Mouse (Mus musculus): ENCODE results near the gene Cd276. TPM values are rescaled to one million over a fixed set of nuclear protein-coding genes. Genes with fewer than 3 reads are reported as not detected.

Cd276 gene
- polyA plus RNA-seq, 1 experiment from 2014 or later: 10.7 TPM

GRCm38 (mm10) chr9:58544879-58545324, 10.3 kb downstream of the Cd276 start:
- H3K27ac ChIP-seq (ENCODE audit: low read length): no peak overlapping the region
- no peaks in the 10 kb centered on the region for H3K36me3 ChIP-seq (ENCODE audit: insufficient read depth, low read length)
- no peaks in the 10 kb centered on the region for H3K27me3 ChIP-seq (replicated peaks; ENCODE audit: insufficient read depth, low read length)
- H3K4me2 ChIP-seq (replicated peaks; ENCODE audit: low read depth, low read length): no peak overlapping the region
- WGBS: 58% methylated on average over 4 of the region's 4 CpGs
- no peak overlapping the region for H3K9ac ChIP-seq (replicated peaks; ENCODE audit: low read depth)
- H3K9me3 ChIP-seq (ENCODE audit: low read length): no peaks in the 10 kb centered on the region
- peak; percentile 52 for DNase-seq (ENCODE audit: low spot score)
- H3K4me3 ChIP-seq (ENCODE audit: low read depth, low read length): no peak overlapping the region
- H3K4me1 ChIP-seq (ENCODE audit: insufficient read depth, low read depth, low read length): peaks cover 3% of the 10 kb centered on the region; the same call in 1 of the 2 replicates
- ATAC-seq: 0 out of 2 replicates have a peak, but pooled peaks have one; percentile 32
- no peak for TF ChIP-seq CTCF (IDR thresholded peaks at IDR 0.05)
- no peak for TF ChIP-seq EP300 (IDR thresholded peaks at IDR 0.05)

- peak; percentile 89 for ATAC-seq
- 17% methylated on average over 6 of the region's 6 CpGs for WGBS
These were observed 13.3 kb downstream of the Cd276 start for GRCm38 (mm10) chr9:58541895-58542338.

GRCm38 (mm10) chr9:58539886-58540285, 15.4 kb downstream of the Cd276 start:
- Histone ChIP-seq H3K4me1 (ENCODE audit: insufficient read depth, low read depth, low read length) (peaks cover 3% of the 10 kb centered on the region; the same call in 1 of the 2 replicates), H3K36me3 (ENCODE audit: insufficient read depth, low read length) (no peaks in the 10 kb centered on the region), H3K27me3 (replicated peaks; ENCODE audit: insufficient read depth, low read length) (no peaks in the 10 kb centered on the region), H3K4me3 (ENCODE audit: low read depth, low read length) (no peak overlapping the region), H3K9ac (replicated peaks; ENCODE audit: low read depth) (no peak overlapping the region), H3K9me3 (ENCODE audit: low read length) (no peaks in the 10 kb centered on the region), H3K4me2 (replicated peaks; ENCODE audit: low read depth, low read length) (no peak overlapping the region), H3K27ac (ENCODE audit: low read length) (no peak overlapping the region)
- 50% methylated on average over 5 of the region's 5 CpGs for WGBS
- ATAC-seq: 0 out of 2 replicates have a peak, but pooled peaks have one; percentile 28
- TF ChIP-seq CTCF (IDR thresholded peaks at IDR 0.05) (peak; percentile 99), EP300 (IDR thresholded peaks at IDR 0.05) (no peak)
- DNase-seq (ENCODE audit: low spot score): peak; percentile 77

More at GRCm38 (mm10) chr9:58541895-58542338, 13.3 kb downstream of the Cd276 start:
- Histone ChIP-seq H3K9me3 (ENCODE audit: low read length) (no peaks in the 10 kb centered on the region), H3K27ac (ENCODE audit: low read length) (peak overlapping the region; percentile 33; the same call in 1 of the 2 replicates), H3K27me3 (replicated peaks; ENCODE audit: insufficient read depth, low read length) (no peaks in the 10 kb centered on the region), H3K9ac (replicated peaks; ENCODE audit: low read depth) (no peak overlapping the region), H3K36me3 (ENCODE audit: insufficient read depth, low read length) (no peaks in the 10 kb centered on the region), H3K4me3 (ENCODE audit: low read depth, low read length) (no peak overlapping the region), H3K4me1 (ENCODE audit: insufficient read depth, low read depth, low read length) (peaks cover 3% of the 10 kb centered on the region; the same call in 1 of the 2 replicates), H3K4me2 (replicated peaks; ENCODE audit: low read depth, low read length) (no peak overlapping the region)
- DNase-seq (ENCODE audit: low spot score): peak; percentile 91
- TF ChIP-seq EP300 (IDR thresholded peaks at IDR 0.05) (peak; percentile 9; the same call in 1 of the 2 replicates), CTCF (IDR thresholded peaks at IDR 0.05) (no peak)

GRCm38 (mm10) chr9:58537774-58538173, 17.5 kb downstream of the Cd276 start:
- Histone ChIP-seq H3K36me3 (ENCODE audit: insufficient read depth, low read length) (no peaks in the 10 kb centered on the region), H3K27ac (ENCODE audit: low read length) (no peak overlapping the region), H3K9ac (replicated peaks; ENCODE audit: low read depth) (no peak overlapping the region), H3K4me1 (ENCODE audit: insufficient read depth, low read depth, low read length) (peaks cover 3% of the 10 kb centered on the region; the same call in 1 of the 2 replicates), H3K27me3 (replicated peaks; ENCODE audit: insufficient read depth, low read length) (no peaks in the 10 kb centered on the region), H3K9me3 (ENCODE audit: low read length) (no peaks in the 10 kb centered on the region), H3K4me2 (replicated peaks; ENCODE audit: low read depth, low read length) (no peak overlapping the region), H3K4me3 (ENCODE audit: low read depth, low read length) (no peak overlapping the region)
- no peak for DNase-seq (ENCODE audit: low spot score)
- 70% methylated on average over 3 of the region's 3 CpGs for WGBS
- TF ChIP-seq CTCF (IDR thresholded peaks at IDR 0.05): no peak
- TF ChIP-seq EP300 (IDR thresholded peaks at IDR 0.05): no peak
- no peak for ATAC-seq

- Histone ChIP-seq H3K9ac (replicated peaks; ENCODE audit: low read depth) (no peak overlapping the region), H3K36me3 (ENCODE audit: insufficient read depth, low read length) (no peaks in the 10 kb centered on the region), H3K9me3 (ENCODE audit: low read length) (no peaks in the 10 kb centered on the region), H3K4me3 (ENCODE audit: low read depth, low read length) (no peak overlapping the region), H3K27ac (ENCODE audit: low read length) (no peak overlapping the region), H3K4me1 (ENCODE audit: insufficient read depth, low read depth, low read length) (no peaks in the 10 kb centered on the region), H3K27me3 (replicated peaks; ENCODE audit: insufficient read depth, low read length) (no peaks in the 10 kb centered on the region), H3K4me2 (replicated peaks; ENCODE audit: low read depth, low read length) (no peak overlapping the region)
- TF ChIP-seq CTCF (IDR thresholded peaks at IDR 0.05): peak; percentile 73
- TF ChIP-seq EP300 (IDR thresholded peaks at IDR 0.05): no peak
- WGBS: 78% methylated on average over 20 of the region's 20 CpGs
- DNase-seq (ENCODE audit: low spot score) (peak; percentile 50), ATAC-seq (no peak)
These were observed 19.6 kb downstream of the Cd276 start for GRCm38 (mm10) chr9:58535447-58536134.

GRCm38 (mm10) chr9:58534766-58535165, 20.5 kb downstream of the Cd276 start:
- H3K9ac ChIP-seq (replicated peaks; ENCODE audit: low read depth): no peak overlapping the region
- peak; percentile 90 for TF ChIP-seq CTCF (IDR thresholded peaks at IDR 0.05)
- no peak for TF ChIP-seq EP300 (IDR thresholded peaks at IDR 0.05)

More at GRCm38 (mm10) chr9:58534766-58535165, 20.5 kb downstream of the Cd276 start:
- H3K4me1 ChIP-seq (ENCODE audit: insufficient read depth, low read depth, low read length): no peaks in the 10 kb centered on the region
- H3K4me3 ChIP-seq (ENCODE audit: low read depth, low read length): no peak overlapping the region
- H3K27me3 ChIP-seq (replicated peaks; ENCODE audit: insufficient read depth, low read length): no peaks in the 10 kb centered on the region
- H3K4me2 ChIP-seq (replicated peaks; ENCODE audit: low read depth, low read length): no peak overlapping the region
- H3K9me3 ChIP-seq (ENCODE audit: low read length): no peaks in the 10 kb centered on the region
- no peak overlapping the region for H3K27ac ChIP-seq (ENCODE audit: low read length)
- no peaks in the 10 kb centered on the region for H3K36me3 ChIP-seq (ENCODE audit: insufficient read depth, low read length)
- DNase-seq (ENCODE audit: low spot score): peak; percentile 76
- ATAC-seq: no peak; the same call in 1 of the 2 replicates
- WGBS: 43% methylated on average over 1 of the region's 1 CpGs

Data from lung, postnatal 0 days (tissue).